Mouse (Mus musculus) NIH3T3 (cell line): ENCODE data around the gene Dab2ip.

ENCODE experiments used
- DNase-seq: peaks from one replicate; pipeline ENCODE4 v3.0.0-alpha.2; 2012; ENCODE audit warnings: low read depth

The Dab2ip gene

GRCm38 (mm10) chr2:35716175-35716574 lies 158.1 kb downstream of the Dab2ip start:
- no peak for DNase-seq

DNA sequence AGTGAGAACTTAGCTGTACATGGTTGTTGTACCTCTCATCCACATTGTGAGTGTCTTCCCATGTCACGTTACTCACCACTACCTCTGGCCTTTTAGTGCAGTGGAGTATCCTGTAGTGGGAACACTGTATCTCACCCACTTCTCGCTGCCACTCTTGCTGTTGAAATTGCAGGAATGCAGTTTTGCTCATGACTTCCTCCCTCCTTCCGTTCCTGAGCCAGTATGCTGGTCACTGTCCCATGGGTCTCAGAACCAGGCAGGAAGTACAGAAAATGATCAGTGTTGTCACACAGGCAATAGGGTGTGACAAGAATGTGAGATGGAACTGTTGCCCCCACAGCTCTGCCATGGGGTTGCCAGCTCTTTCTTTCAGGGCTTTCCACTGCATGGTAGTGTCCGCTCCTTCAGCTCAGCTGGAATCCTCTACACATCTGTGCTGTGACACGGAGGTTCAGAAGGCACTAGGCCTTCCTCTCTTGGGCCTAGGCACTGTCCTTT lies 160.0 kb downstream of the Dab2ip start:
- DNase-seq: no peak

- no peak for DNase-seq
Observed at GRCm38 (mm10) chr2:35718662-35719061, 160.6 kb downstream of the Dab2ip start.

DNA sequence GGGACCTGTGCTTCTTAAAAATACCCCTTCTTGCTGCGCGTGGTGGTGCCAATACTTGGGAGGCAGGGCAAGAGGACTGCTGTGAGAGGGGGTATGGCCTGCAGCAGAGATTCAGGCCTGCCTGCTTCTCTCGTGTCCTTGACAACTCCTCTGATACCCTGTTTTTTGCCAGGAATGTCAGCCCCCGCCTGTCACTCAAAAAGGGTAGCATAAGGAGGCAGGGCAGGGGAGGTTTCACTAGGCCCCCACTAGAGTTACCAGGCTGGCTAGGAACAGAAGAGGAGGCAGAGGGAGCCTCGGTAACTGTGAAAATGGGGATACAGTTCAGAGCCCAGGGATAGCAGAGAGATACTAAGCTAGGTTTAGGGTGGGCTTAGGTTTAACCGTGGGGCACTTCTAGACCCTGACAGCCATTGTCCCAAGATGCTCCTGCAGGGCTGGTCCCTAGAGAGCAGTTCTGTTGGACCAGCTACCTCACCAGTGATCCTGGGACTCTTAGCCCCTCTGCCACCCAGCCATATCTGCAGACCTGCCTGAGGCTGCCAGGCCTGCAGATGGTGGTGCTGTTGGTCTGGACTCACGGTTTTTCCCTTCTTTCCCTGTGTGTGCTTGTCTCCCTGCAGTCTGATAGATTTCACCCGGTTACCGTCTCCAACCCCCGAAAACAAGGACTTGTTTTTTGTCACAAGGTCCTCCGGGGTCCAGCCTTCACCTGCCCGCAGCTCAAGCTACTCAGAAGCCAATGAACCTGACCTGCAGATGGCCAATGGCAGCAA lies 161.4 kb downstream of the Dab2ip start:
- no peak for DNase-seq

GRCm38 (mm10) chr2:35720104-35720503 lies 162.0 kb downstream of the Dab2ip start:
- DNase-seq: no peak

- no peak for DNase-seq
Observed at GRCm38 (mm10) chr2:35720550-35720949, 162.5 kb downstream of the Dab2ip start.

- DNase-seq: no peak
Observed at GRCm38 (mm10) chr2:35720956-35721355, 162.9 kb downstream of the Dab2ip start.

GRCm38 (mm10) chr2:35722821-35723220 lies 164.8 kb downstream of the Dab2ip start:
- DNase-seq: no peak

GRCm38 (mm10) chr2:35723267-35723666 lies 165.2 kb downstream of the Dab2ip start:
- DNase-seq: no peak

GRCm38 (mm10) chr2:35723691-35724090 lies 165.6 kb downstream of the Dab2ip start:
- no peak for DNase-seq

- DNase-seq: peak; percentile 36
Observed at GRCm38 (mm10) chr2:35728633-35729032, 170.6 kb downstream of the Dab2ip start.

DNA sequence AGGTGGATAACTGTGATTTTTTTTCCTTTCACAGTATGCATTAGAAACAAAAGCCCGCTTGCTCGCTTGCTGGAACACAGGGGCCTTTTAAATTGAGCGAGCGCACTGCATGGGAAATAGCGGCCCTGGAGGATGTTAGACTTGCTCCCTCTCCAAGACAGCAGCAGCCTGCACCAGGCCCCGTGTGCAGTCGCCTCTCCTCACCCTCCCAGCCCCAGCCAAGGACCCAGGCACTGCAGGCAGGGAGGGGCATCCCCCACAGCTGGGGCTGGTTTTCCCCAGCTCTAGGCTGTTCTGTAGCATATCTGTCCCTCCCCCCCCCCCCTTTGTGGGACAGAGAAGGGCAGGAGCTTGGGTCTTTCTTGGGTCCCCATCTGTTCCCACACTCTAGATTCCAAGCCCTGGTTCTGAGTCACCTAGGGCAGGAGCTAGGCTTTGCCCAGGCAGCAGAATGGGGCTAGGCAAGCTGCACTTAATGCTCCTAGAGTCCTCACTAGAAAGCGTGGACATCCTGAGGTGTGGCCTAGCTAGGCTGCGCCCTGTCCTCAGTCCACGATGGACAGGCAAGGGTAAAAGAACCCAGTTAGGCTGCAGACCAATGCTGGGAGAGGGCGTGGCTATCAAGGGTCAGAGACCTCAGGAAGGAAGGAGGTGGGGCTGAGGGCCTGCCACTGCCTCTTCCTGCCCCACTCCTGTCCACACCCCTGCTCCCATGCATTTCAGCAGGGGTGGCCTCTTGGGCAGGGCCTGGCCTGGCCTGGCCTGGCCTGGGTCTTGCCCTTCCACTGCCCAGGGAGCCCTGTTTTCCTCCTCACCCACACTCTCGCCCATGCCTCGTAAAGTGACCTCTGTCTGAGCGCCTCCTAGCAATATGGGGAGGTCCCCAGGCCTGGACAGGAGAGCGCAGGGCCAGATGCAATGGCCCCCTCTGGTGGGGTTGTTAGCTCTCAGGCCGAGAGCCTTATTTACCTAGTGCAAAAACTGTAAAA lies 171.3 kb downstream of the Dab2ip start:
- DNase-seq: peak; percentile 41

DNA sequence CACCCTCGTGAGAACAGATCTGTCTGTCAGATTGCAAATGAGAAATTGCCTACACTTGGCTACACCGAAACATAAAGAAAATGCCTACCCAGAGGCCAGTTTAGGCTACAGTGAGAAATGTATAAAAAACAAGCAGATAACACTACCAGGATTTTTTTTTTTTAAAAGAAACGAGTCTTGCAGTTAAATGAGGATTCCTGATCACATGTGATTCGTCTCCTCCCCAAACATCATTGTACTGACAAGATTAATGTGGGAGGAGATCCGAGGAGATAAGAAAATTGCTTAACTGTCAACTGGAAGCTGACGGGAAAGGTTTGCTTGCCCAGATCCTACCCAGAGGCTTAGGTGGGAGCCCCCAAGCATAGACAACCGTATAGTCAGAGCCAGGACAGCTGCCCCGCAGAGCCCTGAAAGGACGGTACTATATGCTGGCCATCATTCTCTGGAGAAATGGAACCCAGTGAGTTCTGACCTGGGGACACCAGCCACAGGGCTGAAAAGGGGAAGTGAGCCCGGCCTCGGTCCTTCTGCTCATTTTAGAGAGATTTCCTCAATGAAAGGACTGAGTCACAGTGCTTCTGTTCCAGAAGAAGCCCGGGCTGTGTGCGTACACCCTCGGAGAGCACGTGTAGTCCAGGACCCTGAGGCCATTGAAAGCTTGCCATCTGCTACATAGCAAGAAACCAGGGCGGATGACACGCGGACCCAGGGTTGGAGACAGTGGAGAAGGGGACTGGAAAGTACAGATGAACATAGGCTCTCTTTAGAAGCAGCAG lies 173.8 kb downstream of the Dab2ip start:
- DNase-seq: no peak

DNA sequence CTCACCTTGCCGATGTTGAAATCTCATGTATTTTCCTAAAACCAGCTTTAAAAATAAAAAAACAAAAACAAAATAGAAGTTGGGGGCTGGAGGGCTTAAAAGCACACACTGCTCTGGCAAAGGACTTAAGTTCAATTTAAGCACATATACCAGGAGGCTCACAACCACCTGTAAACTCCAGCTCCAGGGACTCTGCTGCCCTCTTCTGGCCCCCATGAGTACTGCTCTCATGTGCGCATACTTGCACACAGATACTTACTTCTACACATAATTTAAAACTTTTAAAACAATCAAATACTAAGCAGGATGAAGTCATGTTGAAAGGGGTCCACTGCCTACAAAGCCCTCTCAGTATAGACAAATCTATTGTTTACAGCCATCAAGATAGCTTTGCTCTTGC lies 176.9 kb downstream of the Dab2ip start:
- DNase-seq: peak; percentile 35

DNA sequence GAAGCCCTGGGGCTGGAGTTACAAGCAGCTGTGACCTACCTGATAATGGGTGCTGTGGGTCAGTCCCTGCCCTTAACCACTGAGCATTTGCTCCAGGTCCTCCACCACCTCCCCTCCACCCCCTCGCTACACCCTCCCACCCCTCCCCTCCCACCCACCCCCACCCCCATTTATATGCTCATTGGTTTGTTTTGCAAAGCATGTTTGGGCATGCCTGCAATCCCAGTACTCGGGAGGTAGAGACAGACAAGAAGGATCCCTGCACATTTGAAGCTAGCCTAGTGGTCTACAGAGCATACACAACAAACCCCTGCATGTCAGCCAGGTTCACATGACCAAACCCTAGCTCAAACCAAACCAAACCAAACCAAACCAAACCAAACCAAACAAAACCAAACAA lies 178.0 kb downstream of the Dab2ip start:
- DNase-seq: no peak

DNA sequence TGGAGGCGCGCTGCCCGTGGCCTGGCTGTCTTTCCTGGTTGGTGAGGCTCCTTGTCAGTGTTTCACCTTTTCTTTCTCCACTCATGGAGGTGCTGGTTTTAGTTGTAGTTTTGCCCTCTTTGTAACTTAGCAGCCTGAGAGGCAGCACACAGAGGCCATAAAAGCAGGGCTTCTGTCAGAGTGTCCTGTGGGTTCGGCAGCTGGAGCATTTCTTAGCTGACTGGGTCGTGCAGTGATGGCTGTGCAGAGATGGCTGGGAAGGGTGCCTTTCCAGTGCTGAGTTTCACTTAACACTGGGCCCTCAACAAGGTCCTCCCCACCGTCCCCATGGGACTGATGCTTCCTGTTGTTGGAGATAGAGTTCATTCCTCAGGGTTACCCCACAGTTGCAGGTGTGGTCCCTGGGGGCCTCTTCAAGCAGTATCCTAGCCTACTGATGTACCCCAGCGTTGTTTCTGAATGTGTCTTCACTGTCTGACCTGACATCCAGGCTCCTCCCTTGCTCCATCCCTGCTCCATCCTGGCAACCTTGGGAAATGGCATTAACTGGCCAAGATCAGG lies 179.5 kb downstream of the Dab2ip start:
- no peak for DNase-seq

- DNase-seq: no peak
Observed at GRCm38 (mm10) chr2:35739669-35740254, 181.7 kb downstream of the Dab2ip start.

GRCm38 (mm10) chr2:35745876-35746275 lies 187.8 kb downstream of the Dab2ip start:
- no peak for DNase-seq

DNA sequence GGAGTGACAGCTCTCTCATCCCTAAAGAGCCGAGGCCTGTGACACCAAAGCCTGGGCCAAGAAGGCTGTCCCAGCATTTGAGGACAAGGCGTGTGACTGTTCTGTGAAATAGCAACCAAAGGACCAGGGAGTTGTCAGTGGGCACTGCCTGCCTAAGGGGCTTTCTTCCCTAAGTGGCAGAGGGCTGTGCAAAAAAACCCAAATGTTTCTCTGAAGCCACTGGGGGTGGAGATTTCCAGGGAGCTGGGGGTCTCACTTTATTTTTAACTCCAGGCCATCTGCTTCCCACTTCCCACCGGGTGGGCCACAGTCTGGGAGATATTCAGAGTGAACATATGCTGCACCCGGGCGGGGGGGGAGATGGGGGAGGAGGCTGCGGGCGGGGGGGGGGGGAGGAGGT lies 188.6 kb downstream of the Dab2ip start:
- no peak for DNase-seq

- no peak for DNase-seq
Observed at GRCm38 (mm10) chr2:35747371-35748035, 189.4 kb downstream of the Dab2ip start.
